Mouse (Mus musculus) erythroblast, embryonic 14.5 days (primary cell): ENCODE results near the gene Proser3.

Source experiments
- GATA1 ChIP-seq: IDR thresholded peaks from 2 replicates; pipeline ENCODE4 v1.6.1; 2012; ENCODE audit warnings: low read length, inconsistent platforms, mixed read lengths
- TAL1 ChIP-seq: IDR thresholded peaks from 3 replicates; pipeline ENCODE4 v1.6.1; 2012; ENCODE audit warnings: low read length, inconsistent platforms, mixed read lengths

- no peak for TF ChIP-seq GATA1
- no peak for TF ChIP-seq TAL1
Measured at GRCm38 (mm10) chr7:30557901-30558514, 5.9 kb upstream of the Proser3 start.
